Mouse (Mus musculus) small intestine, adult 2 months (tissue): ENCODE measurements around the gene Eif4b.

Experiments used
- CTCF ChIP-seq: fragments of 200-500 bp; IDR thresholded peaks from 2 replicates; pipeline ENCODE4 v1.5.1; 2012; ENCODE audit warnings: low read depth, mild to moderate bottlenecking, control low read depth, inconsistent platforms, low read length, moderate library complexity, mixed read lengths; ENCODE audit not compliant: insufficient replicate concordance, insufficient read length; ENCODE audit errors: extremely low read depth
- POLR2A ChIP-seq: fragments of 200-500 bp; IDR thresholded peaks from 2 replicates; pipeline ENCODE4 v1.6.1; 2012; ENCODE audit warnings: low read depth, mild to moderate bottlenecking, control low read depth, inconsistent platforms, low read length, moderate library complexity

GRCm38 (mm10) chr15:102041951-102042350, 31.6 kb upstream of the Eif4b start:
- TF ChIP-seq CTCF (no peak), POLR2A (no peak)
